Mouse (Mus musculus): ENCODE measurements at regions not wholly inside any gene's neighbourhood (a gene's known extent, or its start where the extent isn't known, plus 50 kb on each side); places are given as distances from the start of the nearest gene placed in this dataset.

- H3K27ac ChIP-seq (replicated peaks) = peak overlapping the region; percentile 53; the same call in 1 of the 2 replicates
- H3K36me3 ChIP-seq = no peaks in the 10 kb centered on the region
- H3K9me3 ChIP-seq = no peaks in the 10 kb centered on the region
- H3K4me1 ChIP-seq (replicated peaks) = peaks cover 31% of the 10 kb centered on the region
- ATAC-seq (ENCODE audit: low FRiP score, low read depth) = peak; percentile 55; the same call in 1 of the 2 replicates
- no peak overlapping the region for H3K4me3 ChIP-seq
- H3K27me3 ChIP-seq = no peaks in the 10 kb centered on the region
- H3K4me2 ChIP-seq = peak overlapping the region; percentile 67
- 12% methylated on average over 4 of the region's 4 CpGs for WGBS
- 0 out of 2 replicates have a peak overlapping the region, but pooled peaks have one; percentile 8 for H3K9ac ChIP-seq
Observed at GRCm38 (mm10) chr14:105730786-105731185, 165.8 kb downstream of the Spry2 start.

DNA sequence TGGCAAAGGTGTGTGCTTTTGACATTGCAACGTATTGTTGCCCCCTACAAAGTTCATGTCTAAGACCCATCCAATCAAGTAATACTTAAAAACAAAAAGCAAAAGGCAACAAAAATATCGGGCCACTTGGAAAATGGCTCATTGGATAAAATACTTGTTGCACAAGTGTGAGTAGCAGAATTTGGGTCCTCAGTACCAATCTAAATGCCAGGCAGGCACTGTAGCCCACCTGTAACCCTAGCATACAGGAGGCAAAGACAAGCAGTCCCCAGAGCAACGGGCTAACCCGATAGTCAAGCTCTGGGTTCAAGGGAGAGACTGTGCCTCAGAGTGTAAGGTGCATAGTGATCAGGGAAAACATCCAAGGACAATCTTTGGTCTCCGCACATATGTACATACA is 167.8 kb downstream of the Spry2 start:
- Histone ChIP-seq H3K27ac (replicated peaks) (no peak overlapping the region), H3K27me3 (no peaks in the 10 kb centered on the region), H3K9me3 (no peaks in the 10 kb centered on the region), H3K4me2 (no peak overlapping the region), H3K9ac (no peak overlapping the region), H3K4me1 (replicated peaks) (peaks cover 31% of the 10 kb centered on the region), H3K4me3 (no peak overlapping the region), H3K36me3 (no peaks in the 10 kb centered on the region)
- 93% methylated on average over 5 of the region's 5 CpGs for WGBS
- ATAC-seq (ENCODE audit: low FRiP score, low read depth) = no peak

- ATAC-seq (ENCODE audit: low FRiP score, low read depth) = no peak
- H3K27me3 ChIP-seq = no peaks in the 10 kb centered on the region
- H3K4me2 ChIP-seq = no peak overlapping the region
- WGBS = 42% methylated on average over 8 of the region's 8 CpGs
- no peak overlapping the region for H3K27ac ChIP-seq (replicated peaks)
- H3K4me3 ChIP-seq = no peak overlapping the region
- no peaks in the 10 kb centered on the region for H3K9me3 ChIP-seq
- H3K36me3 ChIP-seq = no peaks in the 10 kb centered on the region
- H3K4me1 ChIP-seq (replicated peaks) = peaks cover 2% of the 10 kb centered on the region
- no peak overlapping the region for H3K9ac ChIP-seq
Observed at GRCm38 (mm10) chr14:105725741-105726140, 170.9 kb downstream of the Spry2 start.

DNA sequence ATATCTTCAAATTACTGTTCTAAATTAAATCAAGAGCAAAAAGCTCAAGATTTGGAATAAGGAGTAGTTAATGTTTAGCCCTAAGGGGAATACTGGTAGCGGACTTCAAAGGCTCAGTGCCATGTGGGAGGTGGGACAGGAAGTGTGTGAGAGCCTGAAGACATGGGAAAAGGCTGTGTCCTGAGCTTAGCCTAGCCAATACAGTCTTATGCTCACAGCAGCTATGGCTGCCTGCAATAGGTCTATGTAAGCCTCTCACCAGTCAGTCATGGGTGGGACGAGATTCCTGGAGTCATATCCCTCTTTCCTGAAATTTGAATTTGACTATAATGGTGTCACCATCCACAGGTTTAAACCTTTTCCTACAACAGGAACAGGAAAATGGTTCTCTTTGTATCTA is 173.7 kb downstream of the Spry2 start:
- H3K4me2 ChIP-seq = no peak overlapping the region
- H3K9ac ChIP-seq = no peak overlapping the region
- H3K27ac ChIP-seq (replicated peaks) = no peak overlapping the region
- no peaks in the 10 kb centered on the region for H3K36me3 ChIP-seq
- no peaks in the 10 kb centered on the region for H3K9me3 ChIP-seq
- WGBS = 73% methylated on average over 2 of the region's 2 CpGs
- H3K4me3 ChIP-seq = no peak overlapping the region
- ATAC-seq (ENCODE audit: low FRiP score, low read depth) = no peak
- no peaks in the 10 kb centered on the region for H3K4me1 ChIP-seq (replicated peaks)
- no peaks in the 10 kb centered on the region for H3K27me3 ChIP-seq

DNA sequence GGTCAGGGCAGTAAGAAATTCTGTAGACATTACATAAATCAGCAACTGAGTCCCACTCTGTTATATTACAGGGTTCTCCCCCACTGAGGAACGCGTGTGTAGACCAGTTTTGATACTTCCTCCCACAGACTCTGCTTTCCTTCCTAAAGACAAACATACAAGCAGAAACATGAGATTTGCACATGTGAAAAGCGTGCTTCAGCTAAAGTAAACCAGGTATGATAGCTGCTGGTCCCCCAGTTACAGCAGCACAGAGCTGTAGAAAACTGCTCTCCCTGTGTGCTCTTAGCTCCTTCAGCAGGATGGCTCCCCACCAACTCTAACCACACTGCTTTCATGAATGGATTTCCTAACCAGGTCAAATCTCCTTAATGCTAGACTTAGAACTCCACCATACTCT is 175.0 kb downstream of the Spry2 start:
- H3K4me1 ChIP-seq (replicated peaks) = no peaks in the 10 kb centered on the region
- 92% methylated on average over 3 of the region's 3 CpGs for WGBS
- H3K9ac ChIP-seq = no peak overlapping the region
- H3K4me2 ChIP-seq = no peak overlapping the region
- no peak for ATAC-seq (ENCODE audit: low FRiP score, low read depth)
- no peak overlapping the region for H3K27ac ChIP-seq (replicated peaks)
- no peaks in the 10 kb centered on the region for H3K27me3 ChIP-seq
- no peaks in the 10 kb centered on the region for H3K36me3 ChIP-seq
- H3K9me3 ChIP-seq = no peaks in the 10 kb centered on the region
- no peak overlapping the region for H3K4me3 ChIP-seq

GRCm38 (mm10) chr14:105720816-105721510 is 175.7 kb downstream of the Spry2 start:
- no peaks in the 10 kb centered on the region for H3K27me3 ChIP-seq
- H3K4me1 ChIP-seq (replicated peaks) = no peaks in the 10 kb centered on the region
- H3K36me3 ChIP-seq = no peaks in the 10 kb centered on the region
- 77% methylated on average over 6 of the region's 6 CpGs for WGBS
- no peak for ATAC-seq (ENCODE audit: low FRiP score, low read depth)
- H3K4me3 ChIP-seq = no peak overlapping the region
- H3K4me2 ChIP-seq = no peak overlapping the region
- H3K9ac ChIP-seq = no peak overlapping the region
- no peaks in the 10 kb centered on the region for H3K9me3 ChIP-seq
- H3K27ac ChIP-seq (replicated peaks) = no peak overlapping the region

GRCm38 (mm10) chr14:105718676-105719441 is 177.8 kb downstream of the Spry2 start:
- Histone ChIP-seq H3K27me3 (no peaks in the 10 kb centered on the region), H3K9ac (no peak overlapping the region), H3K4me3 (no peak overlapping the region), H3K4me1 (replicated peaks) (no peaks in the 10 kb centered on the region), H3K9me3 (no peaks in the 10 kb centered on the region), H3K4me2 (no peak overlapping the region), H3K36me3 (no peaks in the 10 kb centered on the region), H3K27ac (replicated peaks) (no peak overlapping the region)
- WGBS = 76% methylated on average over 6 of the region's 6 CpGs
- no peak for ATAC-seq (ENCODE audit: low FRiP score, low read depth)

GRCm38 (mm10) chr14:105717821-105718220 is 178.8 kb downstream of the Spry2 start:
- Histone ChIP-seq H3K9me3 (no peaks in the 10 kb centered on the region), H3K4me1 (replicated peaks) (no peaks in the 10 kb centered on the region), H3K27me3 (no peaks in the 10 kb centered on the region), H3K4me2 (no peak overlapping the region), H3K4me3 (no peak overlapping the region), H3K27ac (replicated peaks) (no peak overlapping the region), H3K36me3 (no peaks in the 10 kb centered on the region), H3K9ac (no peak overlapping the region)
- 85% methylated on average over 2 of the region's 2 CpGs for WGBS
- no peak for ATAC-seq (ENCODE audit: low FRiP score, low read depth)

DNA sequence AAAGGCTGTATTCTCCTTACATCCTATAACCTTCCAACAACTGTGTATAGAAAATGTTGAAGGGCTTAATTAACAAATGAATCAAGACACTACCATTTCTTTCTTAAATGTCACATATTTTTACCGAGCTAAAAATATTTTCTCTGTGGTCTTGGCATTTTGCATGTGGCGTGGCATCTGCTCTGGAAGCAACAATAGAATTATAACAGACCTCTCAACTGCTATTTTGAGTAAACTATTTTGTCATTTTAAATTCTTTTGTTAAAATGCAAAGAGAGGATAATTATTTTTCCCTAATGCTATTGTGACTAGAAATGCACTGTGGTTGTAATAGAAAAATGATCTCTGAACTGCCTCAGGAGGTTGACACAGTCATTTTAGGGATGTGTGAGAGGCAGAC is 187.9 kb downstream of the Spry2 start:
- H3K4me2 ChIP-seq = no peak overlapping the region
- no peaks in the 10 kb centered on the region for H3K27me3 ChIP-seq
- ATAC-seq (ENCODE audit: low FRiP score, low read depth) = no peak
- H3K9ac ChIP-seq = no peak overlapping the region
- no peaks in the 10 kb centered on the region for H3K4me1 ChIP-seq (replicated peaks)
- no peaks in the 10 kb centered on the region for H3K36me3 ChIP-seq
- WGBS = 66% methylated on average over 2 of the region's 2 CpGs
- no peak overlapping the region for H3K4me3 ChIP-seq
- no peak overlapping the region for H3K27ac ChIP-seq (replicated peaks)
- H3K9me3 ChIP-seq = no peaks in the 10 kb centered on the region

DNA sequence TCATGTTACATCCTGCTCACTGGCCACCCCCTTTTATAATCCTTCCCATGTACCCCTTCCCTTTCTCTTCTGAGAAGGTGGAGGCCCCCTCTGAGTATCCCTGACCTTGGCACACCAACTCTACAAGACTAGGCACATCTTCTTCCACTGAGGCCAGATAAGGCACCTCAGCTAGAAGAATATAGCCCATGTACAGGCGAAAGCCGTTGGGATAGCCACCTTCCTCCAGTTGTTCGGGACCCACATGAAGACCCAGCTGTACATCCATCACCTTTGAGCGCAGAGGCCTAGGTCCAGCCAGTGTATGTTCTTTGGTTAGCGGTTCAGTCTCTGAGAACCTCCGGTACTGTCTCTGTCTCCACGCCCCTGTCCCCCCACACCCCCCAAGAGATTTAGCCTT is 189.9 kb downstream of the Spry2 start:
- 96% methylated on average over 7 of the region's 7 CpGs for WGBS
- Histone ChIP-seq H3K4me2 (no peak overlapping the region), H3K9me3 (no peaks in the 10 kb centered on the region), H3K4me1 (replicated peaks) (no peaks in the 10 kb centered on the region), H3K4me3 (no peak overlapping the region), H3K27me3 (no peaks in the 10 kb centered on the region), H3K36me3 (no peaks in the 10 kb centered on the region), H3K27ac (replicated peaks) (no peak overlapping the region), H3K9ac (no peak overlapping the region)
- no peak for ATAC-seq (ENCODE audit: low FRiP score, low read depth)

DNA sequence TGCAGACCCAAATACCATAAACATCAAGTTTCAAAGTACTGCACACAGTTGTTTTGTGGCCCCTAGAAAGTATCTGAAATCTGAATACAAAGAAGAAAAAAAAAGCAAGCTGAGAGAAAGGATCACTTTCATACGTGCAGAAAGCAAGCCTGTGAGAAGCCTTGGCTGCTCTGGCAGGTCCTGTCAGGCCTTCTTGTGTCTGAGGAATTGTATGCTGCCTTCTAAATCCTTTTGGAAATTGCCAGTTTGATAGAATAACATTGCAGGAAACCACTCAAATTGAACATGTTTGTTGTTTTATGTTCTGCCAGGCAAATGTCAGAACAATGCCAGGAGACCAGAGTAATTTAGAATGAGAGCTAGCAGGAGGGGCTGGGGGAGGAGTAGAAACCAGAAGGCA is 198.0 kb downstream of the Spry2 start:
- no peak overlapping the region for H3K4me3 ChIP-seq
- no peaks in the 10 kb centered on the region for H3K36me3 ChIP-seq
- ATAC-seq (ENCODE audit: low FRiP score, low read depth) = no peak
- no peak overlapping the region for H3K9ac ChIP-seq
- no peak overlapping the region for H3K4me2 ChIP-seq
- no peaks in the 10 kb centered on the region for H3K27me3 ChIP-seq
- WGBS = 26% methylated on average over 1 of the region's 1 CpGs
- H3K27ac ChIP-seq (replicated peaks) = no peak overlapping the region
- no peaks in the 10 kb centered on the region for H3K4me1 ChIP-seq (replicated peaks)
- no peaks in the 10 kb centered on the region for H3K9me3 ChIP-seq

DNA sequence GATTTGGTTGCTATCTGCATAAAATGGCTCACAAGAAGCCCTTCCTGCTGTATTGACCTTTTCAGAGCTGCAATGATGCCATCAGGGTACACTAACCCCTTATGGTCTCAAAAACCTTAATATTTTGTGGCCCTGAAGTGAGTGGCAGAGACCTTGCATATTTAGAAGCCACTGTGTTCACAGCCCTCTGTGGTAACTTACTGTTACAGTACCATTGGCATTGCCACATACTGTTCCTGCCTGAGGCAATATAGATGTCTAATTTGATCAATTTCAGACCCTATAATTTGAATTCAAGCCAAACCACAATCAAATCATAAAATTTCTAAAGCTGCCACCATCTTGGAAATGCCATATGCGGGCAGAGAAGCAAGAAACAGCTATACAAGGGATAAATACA is 198.5 kb downstream of the Spry2 start:
- Histone ChIP-seq H3K4me2 (no peak overlapping the region), H3K27me3 (no peaks in the 10 kb centered on the region), H3K36me3 (no peaks in the 10 kb centered on the region), H3K27ac (replicated peaks) (no peak overlapping the region), H3K4me1 (replicated peaks) (no peaks in the 10 kb centered on the region), H3K9ac (no peak overlapping the region), H3K9me3 (no peaks in the 10 kb centered on the region), H3K4me3 (no peak overlapping the region)
- ATAC-seq (ENCODE audit: low FRiP score, low read depth) = no peak
- 94% methylated on average over 1 of the region's 1 CpGs for WGBS

Data from hindbrain, embryonic 15.5 days (tissue).